Comparison of ENCODE assay signal across 8 mouse cellular contexts in genomic region chr14:30352061-30352950, GRCm38 (mm10).
DNase-seq lines count a peak whose midpoint lies in the region; ATAC-seq and TF ChIP-seq lines count a peak whose summit lies in the region.

No protein-coding gene starts in this region.

- no peak overlapping the region for H3K27ac ChIP-seq in gastrocnemius, adult 2 months
- 0 out of 2 replicates have a peak overlapping the region, but pooled peaks have one; percentile 22 for H3K27ac ChIP-seq in embryonic facial prominence, embryonic 14.5 days (replicated peaks; ENCODE audit: low read depth, low read length)
- no peak overlapping the region for H3K27ac ChIP-seq in intestine, embryonic 15.5 days
- H3K27ac ChIP-seq in limb, embryonic 11.5 days (replicated peaks; ENCODE audit: low read depth, low read length) = no peak overlapping the region
- peak overlapping the region; percentile 76 for H3K27ac ChIP-seq in neural tube, embryonic 15.5 days (replicated peaks)

- DNase-seq in gastrocnemius, adult 2 months = no peak
- DNase-seq in gastrocnemius, postnatal 14 days = no peak
- DNase-seq in adrenal gland, postnatal 14 days = peak; percentile 52
- peak; percentile 40 for DNase-seq in embryonic facial prominence, embryonic 14.5 days (ENCODE audit: low spot score)
- peak; percentile 38 for DNase-seq in limb, embryonic 11.5 days (ENCODE audit: low spot score)
- DNase-seq in urinary bladder, adult 2 months (ENCODE audit: low spot score) = no peak

- ATAC-seq in embryonic facial prominence, embryonic 14.5 days (ENCODE audit: low read depth) = peak; percentile 55; the same call in 1 of the 2 replicates
- peak; percentile 43 for ATAC-seq in intestine, embryonic 15.5 days
- no peak for ATAC-seq in limb, embryonic 11.5 days (ENCODE audit: insufficient number of reproducible peaks, low FRiP score, low TSS enrichment, low read depth)
- ATAC-seq in neural tube, embryonic 15.5 days (ENCODE audit: low FRiP score) = peak; percentile 56; the same call in 1 of the 2 replicates

- no peaks in the 10 kb centered on the region for H3K9me3 ChIP-seq in embryonic facial prominence, embryonic 14.5 days (ENCODE audit: control insufficient read depth, low read length)
- H3K9me3 ChIP-seq in intestine, embryonic 15.5 days = no peaks in the 10 kb centered on the region
- no peaks in the 10 kb centered on the region for H3K9me3 ChIP-seq in limb, embryonic 11.5 days (ENCODE audit: control insufficient read depth, low read length)
- H3K9me3 ChIP-seq in neural tube, embryonic 15.5 days (replicated peaks) = no peaks in the 10 kb centered on the region

- no peak for TF ChIP-seq CTCF in gastrocnemius, adult 2 months (IDR thresholded peaks at IDR 0.05)

- peak overlapping the region; percentile 66 for H3K4me3 ChIP-seq in gastrocnemius, adult 2 months
- H3K4me3 ChIP-seq in embryonic facial prominence, embryonic 14.5 days (ENCODE audit: low read depth, low read length) = peak overlapping the region; percentile 49
- peak overlapping the region; percentile 61 for H3K4me3 ChIP-seq in intestine, embryonic 15.5 days (replicated peaks)
- H3K4me3 ChIP-seq in limb, embryonic 11.5 days (ENCODE audit: low read depth, low read length) = peak overlapping the region; percentile 53
- H3K4me3 ChIP-seq in neural tube, embryonic 15.5 days (replicated peaks) = peak overlapping the region; percentile 61

- H3K27me3 ChIP-seq in embryonic facial prominence, embryonic 14.5 days (replicated peaks; ENCODE audit: control insufficient read depth, insufficient read depth, low read length) = no peaks in the 10 kb centered on the region
- H3K27me3 ChIP-seq in intestine, embryonic 15.5 days (replicated peaks) = peaks cover 15% of the 10 kb centered on the region
- peaks cover 9% of the 10 kb centered on the region; the same call in 1 of the 2 replicates for H3K27me3 ChIP-seq in limb, embryonic 11.5 days (ENCODE audit: control insufficient read depth, insufficient read depth, low read length)
- H3K27me3 ChIP-seq in neural tube, embryonic 15.5 days (replicated peaks) = no peaks in the 10 kb centered on the region

- peak overlapping the region; percentile 95 for H3K4me2 ChIP-seq in embryonic facial prominence, embryonic 14.5 days (ENCODE audit: low read depth, low read length)
- H3K4me2 ChIP-seq in intestine, embryonic 15.5 days (replicated peaks) = peak overlapping the region; percentile 88
- H3K4me2 ChIP-seq in limb, embryonic 11.5 days (ENCODE audit: low read depth, severe bottlenecking) = peak overlapping the region; percentile 90
- H3K4me2 ChIP-seq in neural tube, embryonic 15.5 days = peak overlapping the region; percentile 96

- H3K9ac ChIP-seq in embryonic facial prominence, embryonic 14.5 days (ENCODE audit: low read depth, low read length) = peak overlapping the region; percentile 47
- H3K9ac ChIP-seq in intestine, embryonic 15.5 days = peak overlapping the region; percentile 41
- H3K9ac ChIP-seq in limb, embryonic 11.5 days (ENCODE audit: low read length) = no peak overlapping the region
- H3K9ac ChIP-seq in neural tube, embryonic 15.5 days (replicated peaks) = peak overlapping the region; percentile 79

- no peaks in the 10 kb centered on the region for H3K4me1 ChIP-seq in embryonic facial prominence, embryonic 14.5 days (ENCODE audit: control insufficient read depth, insufficient read depth, low read length)
- H3K4me1 ChIP-seq in intestine, embryonic 15.5 days (replicated peaks) = peaks cover 14% of the 10 kb centered on the region
- H3K4me1 ChIP-seq in limb, embryonic 11.5 days (ENCODE audit: control insufficient read depth, insufficient read depth, low read length) = peaks cover 7% of the 10 kb centered on the region
- peaks cover 48% of the 10 kb centered on the region for H3K4me1 ChIP-seq in neural tube, embryonic 15.5 days

- WGBS in embryonic facial prominence, embryonic 14.5 days = 2% methylated on average over 31 of the region's 31 CpGs
- 5% methylated on average over 31 of the region's 31 CpGs for WGBS in intestine, embryonic 15.5 days
- WGBS in limb, embryonic 11.5 days = 1% methylated on average over 31 of the region's 31 CpGs
- WGBS in neural tube, embryonic 15.5 days = 2% methylated on average over 31 of the region's 31 CpGs

- H3K36me3 ChIP-seq in embryonic facial prominence, embryonic 14.5 days (ENCODE audit: control insufficient read depth, insufficient read depth, low read length) = no peaks in the 10 kb centered on the region
- no peaks in the 10 kb centered on the region for H3K36me3 ChIP-seq in intestine, embryonic 15.5 days
- no peaks in the 10 kb centered on the region for H3K36me3 ChIP-seq in limb, embryonic 11.5 days (ENCODE audit: control insufficient read depth, insufficient read depth, low read length)
- H3K36me3 ChIP-seq in neural tube, embryonic 15.5 days = peaks cover 3% of the 10 kb centered on the region; the same call in 1 of the 2 replicates

- intact Hi-C loops in gastrocnemius, adult 2 months (cut with DNase I) = no loop called here
- intact Hi-C loops in gastrocnemius, postnatal 14 days (cut with DNase I; ENCODE audit: low total_unique reads) = no loop called here

Comparison
In these comparisons a context has a peak if more than half of its experiments do, and no peak if none do; other contexts are left out.
1. DNase-seq: peak in adrenal gland, postnatal 14 days (single experiment), embryonic facial prominence, embryonic 14.5 days (single experiment) and limb, embryonic 11.5 days (single experiment); none in gastrocnemius, adult 2 months (single experiment), gastrocnemius, postnatal 14 days (single experiment) and urinary bladder, adult 2 months (single experiment).
2. H3K27ac ChIP-seq: peak in embryonic facial prominence, embryonic 14.5 days (single experiment) and neural tube, embryonic 15.5 days (single experiment); none in gastrocnemius, adult 2 months (single experiment), intestine, embryonic 15.5 days (single experiment) and limb, embryonic 11.5 days (single experiment).
3. Peak in every context shown above with its lines, with median percentiles within 50 percentile points of each other: H3K4me3 ChIP-seq and H3K4me2 ChIP-seq.